ENCODE assay signal across 18 mouse cellular contexts in the genomic region with DNA sequence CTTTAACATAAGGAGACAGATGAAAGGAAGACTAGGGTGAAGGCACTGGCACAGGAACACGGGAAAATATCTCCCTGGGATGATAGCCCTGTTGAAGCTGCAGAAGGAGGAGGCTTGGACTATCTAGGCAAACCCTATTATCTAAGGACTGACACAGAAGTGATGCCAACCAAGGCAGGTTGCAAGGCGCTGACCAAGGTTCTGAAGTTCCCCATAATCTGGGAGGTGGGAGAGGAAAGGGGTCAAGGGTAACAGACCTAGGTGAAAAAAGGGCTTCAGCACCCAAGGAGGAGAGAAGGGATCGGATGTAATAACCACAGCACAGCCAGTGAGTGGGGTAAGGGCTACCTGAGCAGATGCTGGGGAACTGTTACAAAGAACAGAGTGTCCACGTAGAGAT.
DNase-seq lines count a peak whose midpoint lies in the region; ATAC-seq and TF ChIP-seq lines count a peak whose summit lies in the region.
"Had no signal": no experiment of that assay in that cellular context is flagged by ENCODE, and none has a peak within 500 bp of the region (broad histone marks: within the 10 kb centered on the region; RNA-seq: fewer than 3 reads in every experiment).

No protein-coding gene starts in this region.

- H3K27ac ChIP-seq in intestine, embryonic 14.5 days (ENCODE audit: low read depth) = no peak overlapping the region
- no peak overlapping the region for H3K27ac ChIP-seq in intestine, embryonic 15.5 days
- no peak overlapping the region for H3K27ac ChIP-seq in ES-E14 (ENCODE audit: insufficient read depth, low read depth, low read length, poor library complexity, severe bottlenecking)
- H3K27ac ChIP-seq: embryonic facial prominence, embryonic 13.5 days; forebrain, embryonic 10.5 days; left cerebral cortex, adult 2 months; limb, embryonic 15.5 days; lung, embryonic 15.5 days had no signal

- DNase-seq in intestine, embryonic 14.5 days (ENCODE audit: low spot score) = peak; percentile 70
- peak; percentile 50 for DNase-seq in ES-E14 (ENCODE audit: low read depth, low spot score)
- DNase-seq in embryo, embryonic 11.5 days (ENCODE audit: low read depth, low spot score) = peak; percentile 31
- DNase-seq in mesoderm, embryonic 11.5 days (ENCODE audit: low read depth, low spot score) = peak; percentile 62
- no peak for DNase-seq in cerebellum, postnatal 10 days
- no peak for DNase-seq in gastrocnemius, postnatal 4 days (ENCODE audit: low spot score in 2 of 2)
- no peak for DNase-seq in cerebellum, adult 18-20 months
- DNase-seq: cerebellum, adult 11 months; heart, adult 11 months; kidney, adult 18-20 months; thymus, postnatal 14 days had no signal

- H3K4me2 ChIP-seq in intestine, embryonic 14.5 days (ENCODE audit: low read length) = no peak overlapping the region
- no peak overlapping the region for H3K4me2 ChIP-seq in intestine, embryonic 15.5 days (replicated peaks)
- H3K4me2 ChIP-seq: embryonic facial prominence, embryonic 13.5 days; limb, embryonic 15.5 days; lung, embryonic 15.5 days had no signal

- no peaks in the 10 kb centered on the region for H3K36me3 ChIP-seq in intestine, embryonic 14.5 days (ENCODE audit: control insufficient read depth, insufficient read depth, low read length)
- no peaks in the 10 kb centered on the region for H3K36me3 ChIP-seq in intestine, embryonic 15.5 days
- H3K36me3 ChIP-seq in ES-E14 (ENCODE audit: control insufficient read depth, insufficient read depth, low read length, poor library complexity, severe bottlenecking) = no peaks in the 10 kb centered on the region
- H3K36me3 ChIP-seq: embryonic facial prominence, embryonic 13.5 days; forebrain, embryonic 10.5 days; limb, embryonic 15.5 days; lung, embryonic 15.5 days had no signal

- 42% methylated on average over 4 of the region's 4 CpGs for WGBS in intestine, embryonic 14.5 days
- 38% methylated on average over 4 of the region's 4 CpGs for WGBS in intestine, embryonic 15.5 days

- H3K27me3 ChIP-seq in intestine, embryonic 14.5 days (replicated peaks; ENCODE audit: control insufficient read depth, insufficient read depth, low read length) = no peaks in the 10 kb centered on the region
- H3K27me3 ChIP-seq in intestine, embryonic 15.5 days (replicated peaks) = no peaks in the 10 kb centered on the region
- H3K27me3 ChIP-seq: limb, embryonic 15.5 days; lung, embryonic 15.5 days; megakaryocyte, embryonic 14.5 days had no signal

- ATAC-seq in intestine, embryonic 14.5 days (replicated peaks; ENCODE audit: low FRiP score, low TSS enrichment, low read depth) = no peak
- no peak for ATAC-seq in intestine, embryonic 15.5 days

- H3K9ac ChIP-seq in intestine, embryonic 14.5 days (ENCODE audit: low read length) = no peak overlapping the region
- H3K9ac ChIP-seq in intestine, embryonic 15.5 days = no peak overlapping the region
- no peak overlapping the region for H3K9ac ChIP-seq in ES-E14 (ENCODE audit: insufficient read depth, low read depth, low read length, poor library complexity, severe bottlenecking)
- H3K9ac ChIP-seq: embryonic facial prominence, embryonic 13.5 days; limb, embryonic 15.5 days; lung, embryonic 15.5 days had no signal

- H3K4me1 ChIP-seq in intestine, embryonic 14.5 days (replicated peaks; ENCODE audit: control insufficient read depth, insufficient read depth, low read length) = no peaks in the 10 kb centered on the region
- H3K4me1 ChIP-seq in intestine, embryonic 15.5 days (replicated peaks) = no peaks in the 10 kb centered on the region
- H3K4me1 ChIP-seq in ES-E14 (ENCODE audit: control insufficient read depth in 2 of 2, insufficient read depth in 2 of 2, low read length in 2 of 2, poor library complexity in 1 of 2) = no peaks in the 10 kb centered on the region
- H3K4me1 ChIP-seq: embryonic facial prominence, embryonic 13.5 days; forebrain, embryonic 10.5 days; limb, embryonic 15.5 days; lung, embryonic 15.5 days; megakaryocyte, embryonic 14.5 days had no signal

- in situ Hi-C loops in ES-E14 (cut with MboI; ENCODE audit: low sequenced_read_pairs in 2 of 2, unreplicated experiment in 2 of 2) = no loop called here

- no peak overlapping the region for H3K4me3 ChIP-seq in intestine, embryonic 14.5 days (ENCODE audit: low read depth, low read length)
- no peak overlapping the region for H3K4me3 ChIP-seq in intestine, embryonic 15.5 days (replicated peaks)
- no peak overlapping the region for H3K4me3 ChIP-seq in ES-E14 (ENCODE audit: insufficient read depth in 1 of 2, low read depth in 1 of 2, low read length in 2 of 2, poor library complexity in 1 of 2, severe bottlenecking in 1 of 2)
- H3K4me3 ChIP-seq: embryonic facial prominence, embryonic 13.5 days; forebrain, embryonic 10.5 days; left cerebral cortex, adult 2 months; limb, embryonic 15.5 days; lung, embryonic 15.5 days; megakaryocyte, embryonic 14.5 days had no signal

- H3K9me3 ChIP-seq in intestine, embryonic 14.5 days (ENCODE audit: control insufficient read depth, low read length) = no peaks in the 10 kb centered on the region
- no peaks in the 10 kb centered on the region for H3K9me3 ChIP-seq in intestine, embryonic 15.5 days
- H3K9me3 ChIP-seq in ES-E14 (ENCODE audit: control insufficient read depth, insufficient read depth, low read depth, low read length) = no peaks in the 10 kb centered on the region
- H3K9me3 ChIP-seq: embryonic facial prominence, embryonic 13.5 days; forebrain, embryonic 10.5 days; limb, embryonic 15.5 days; lung, embryonic 15.5 days had no signal

TF ChIP-seq in ES-E14, 5 proteins besides CTCF, POLR2A, EP300 and RAD21:
- no peak for TF ChIP-seq MAFK (IDR thresholded peaks at IDR 0.05; ENCODE audit: insufficient read depth, low read depth, low read length)
- TF ChIP-seq ZC3H11A (IDR thresholded peaks at IDR 0.05; ENCODE audit: borderline replicate concordance, low read depth, low read length) = no peak
- TF ChIP-seq CHD2 (IDR thresholded peaks at IDR 0.05; ENCODE audit: low read depth, low read length) = no peak
- TF ChIP-seq HCFC1 (IDR thresholded peaks at IDR 0.05; ENCODE audit: borderline replicate concordance, insufficient read depth, low read length) = no peak
- no peak for TF ChIP-seq ZNF384 (IDR thresholded peaks at IDR 0.05; ENCODE audit: low read depth, low read length)

Comparison
In these comparisons a context has a peak if more than half of its experiments do, and no peak if none do; other contexts are left out.
1. DNase-seq: peak in intestine, embryonic 14.5 days (single experiment), ES-E14 (single experiment), embryo, embryonic 11.5 days (single experiment) and mesoderm, embryonic 11.5 days (single experiment); none in cerebellum, postnatal 10 days (0 of 2), gastrocnemius, postnatal 4 days (0 of 2) and cerebellum, adult 18-20 months (0 of 2).